Mouse (Mus musculus) neural tube, embryonic 12.5 days (tissue): ENCODE measurements around the gene Itgb3. TPM values are rescaled to one million over a fixed set of nuclear protein-coding genes. Genes with fewer than 3 reads are reported as not detected.

Experiments used
- ATAC-seq: fragments of 200-750 bp; cut with Nextera tagmentation; 2 replicates; pipeline ENCODE4 v1.8.0; 2017; ENCODE audit warnings: low read depth, mild to moderate bottlenecking, moderate TSS enrichment, moderate library complexity; ENCODE audit not compliant: low FRiP score
- H3K27ac ChIP-seq: fragments of 300-500 bp; sonication (generic); 2 replicates; pipeline ENCODE4 v1.5.1; 2016
- H3K27me3 ChIP-seq: fragments of 300-500 bp; sonication (generic); replicated peaks from 2 replicates; pipeline ENCODE4 v1.6.1; 2016; ENCODE audit warnings: mild to moderate bottlenecking
- H3K36me3 ChIP-seq: fragments of 300-500 bp; sonication (generic); 2 replicates; pipeline ENCODE4 v1.6.1; 2016; ENCODE audit warnings: mild to moderate bottlenecking
- H3K4me1 ChIP-seq: fragments of 300-500 bp; sonication (generic); 2 replicates; pipeline ENCODE4 v1.6.1; 2016
- H3K4me2 ChIP-seq: fragments of 300-500 bp; sonication (generic); replicated peaks from 2 replicates; pipeline ENCODE4 v1.6.1; 2016; ENCODE audit warnings: mild to moderate bottlenecking
- H3K4me3 ChIP-seq: fragments of 300-500 bp; sonication (generic); 2 replicates; pipeline ENCODE4 v1.5.1; 2016
- H3K9ac ChIP-seq: fragments of 300-500 bp; sonication (generic); 2 replicates; pipeline ENCODE4 v1.6.1; 2016; ENCODE audit warnings: mild to moderate bottlenecking
- H3K9me3 ChIP-seq: fragments of 300-500 bp; sonication (generic); 2 replicates; pipeline ENCODE4 v1.6.1; 2016; ENCODE audit warnings: mild to moderate bottlenecking
- WGBS: fragments of 180-500 bp; shearing (Covaris S2); methylation state at CpG from one replicate; pipeline ENCODE4 v1.1.7; 2016; 5-methylcytosine and 5-hydroxymethylcytosine counted together
- polyA plus RNA-seq: library from polyadenylated mRNA; unstranded; fragments of >200 nt; fragmentation: Nextera tagmentation; extraction: Ambion mirVana; gene quantifications from 2 replicates; pipeline ENCODE4 v1.2.1, GENCODE M21; 2016

Gene Itgb3
- polyA plus RNA-seq, 1 experiment from 2014 or later, result 3.7 TPM

GRCm38 (mm10) chr11:104585495-104585894 lies 22.3 kb upstream of the Itgb3 start:
- no peaks in the 10 kb centered on the region for H3K4me1 ChIP-seq

GRCm38 (mm10) chr11:104587904-104588303 lies 19.9 kb upstream of the Itgb3 start:
- Histone ChIP-seq H3K36me3 (no peaks in the 10 kb centered on the region), H3K9ac (no peak overlapping the region), H3K27me3 (no peaks in the 10 kb centered on the region), H3K27ac (no peak overlapping the region), H3K9me3 (peaks cover 5% of the 10 kb centered on the region; the same call in 1 of the 2 replicates), H3K4me2 (no peak overlapping the region), H3K4me3 (no peak overlapping the region), H3K4me1 (no peaks in the 10 kb centered on the region)
- no peak for ATAC-seq
- 96% methylated on average over 9 of the region's 9 CpGs for WGBS

More at GRCm38 (mm10) chr11:104585495-104585894, 22.3 kb upstream of the Itgb3 start:
- Histone ChIP-seq H3K36me3 (no peaks in the 10 kb centered on the region), H3K27ac (no peak overlapping the region), H3K9ac (no peak overlapping the region), H3K4me3 (no peak overlapping the region), H3K27me3 (no peaks in the 10 kb centered on the region), H3K9me3 (peaks cover 5% of the 10 kb centered on the region; the same call in 1 of the 2 replicates), H3K4me2 (no peak overlapping the region)
- 81% methylated on average over 5 of the region's 5 CpGs for WGBS
- ATAC-seq, result no peak

GRCm38 (mm10) chr11:104588513-104588912 lies 19.3 kb upstream of the Itgb3 start:
- Histone ChIP-seq H3K27ac (no peak overlapping the region), H3K36me3 (no peaks in the 10 kb centered on the region), H3K4me3 (no peak overlapping the region), H3K9ac (no peak overlapping the region), H3K4me2 (no peak overlapping the region), H3K9me3 (peaks cover 5% of the 10 kb centered on the region; the same call in 1 of the 2 replicates), H3K4me1 (no peaks in the 10 kb centered on the region), H3K27me3 (no peaks in the 10 kb centered on the region)
- ATAC-seq, result no peak
- WGBS, result 84% methylated on average over 2 of the region's 2 CpGs

- no peaks in the 10 kb centered on the region for H3K27me3 ChIP-seq
- no peaks in the 10 kb centered on the region for H3K4me1 ChIP-seq
- no peak for ATAC-seq
- H3K27ac ChIP-seq, result no peak overlapping the region
- H3K4me2 ChIP-seq, result no peak overlapping the region
- WGBS, result 80% methylated on average over 1 of the region's 1 CpGs
- H3K9ac ChIP-seq, result no peak overlapping the region
- no peaks in the 10 kb centered on the region for H3K36me3 ChIP-seq
- H3K9me3 ChIP-seq, result peaks cover 5% of the 10 kb centered on the region; the same call in 1 of the 2 replicates
- no peak overlapping the region for H3K4me3 ChIP-seq
Observed at GRCm38 (mm10) chr11:104589570-104589969, 18.2 kb upstream of the Itgb3 start.

- 5% methylated on average over 8 of the region's 8 CpGs for WGBS
- no peak overlapping the region for H3K4me3 ChIP-seq
- H3K4me2 ChIP-seq, result no peak overlapping the region
- H3K27ac ChIP-seq, result no peak overlapping the region
- no peak overlapping the region for H3K9ac ChIP-seq
- H3K9me3 ChIP-seq, result peaks cover 5% of the 10 kb centered on the region; the same call in 1 of the 2 replicates
- no peaks in the 10 kb centered on the region for H3K27me3 ChIP-seq
- ATAC-seq, result no peak
- H3K4me1 ChIP-seq, result no peaks in the 10 kb centered on the region
- no peaks in the 10 kb centered on the region for H3K36me3 ChIP-seq
Observed at GRCm38 (mm10) chr11:104590148-104590547, 17.7 kb upstream of the Itgb3 start.

GRCm38 (mm10) chr11:104592066-104592835 lies 15.5 kb upstream of the Itgb3 start:
- Histone ChIP-seq H3K4me1 (no peaks in the 10 kb centered on the region), H3K36me3 (no peaks in the 10 kb centered on the region), H3K27ac (no peak overlapping the region), H3K4me2 (no peak overlapping the region), H3K27me3 (no peaks in the 10 kb centered on the region), H3K9ac (no peak overlapping the region), H3K4me3 (no peak overlapping the region), H3K9me3 (peaks cover 5% of the 10 kb centered on the region; the same call in 1 of the 2 replicates)
- no peak for ATAC-seq
- WGBS, result 69% methylated on average over 13 of the region's 13 CpGs

- no peaks in the 10 kb centered on the region for H3K9me3 ChIP-seq
- no peaks in the 10 kb centered on the region for H3K36me3 ChIP-seq
- H3K4me1 ChIP-seq, result no peaks in the 10 kb centered on the region
- WGBS, result 92% methylated on average over 10 of the region's 10 CpGs
- no peak overlapping the region for H3K9ac ChIP-seq
- H3K27ac ChIP-seq, result no peak overlapping the region
- H3K4me2 ChIP-seq, result no peak overlapping the region
- ATAC-seq, result no peak
- H3K27me3 ChIP-seq, result no peaks in the 10 kb centered on the region
- no peak overlapping the region for H3K4me3 ChIP-seq
Observed at GRCm38 (mm10) chr11:104596365-104596764, 11.4 kb upstream of the Itgb3 start.

GRCm38 (mm10) chr11:104599265-104599945 lies 8.4 kb upstream of the Itgb3 start:
- no peak for ATAC-seq
- Histone ChIP-seq H3K9ac (no peak overlapping the region), H3K27me3 (no peaks in the 10 kb centered on the region), H3K27ac (no peak overlapping the region), H3K9me3 (no peaks in the 10 kb centered on the region), H3K4me3 (no peak overlapping the region), H3K4me2 (no peak overlapping the region), H3K36me3 (no peaks in the 10 kb centered on the region), H3K4me1 (no peaks in the 10 kb centered on the region)
- 86% methylated on average over 13 of the region's 13 CpGs for WGBS

GRCm38 (mm10) chr11:104600675-104601074 lies 7.1 kb upstream of the Itgb3 start:
- H3K9me3 ChIP-seq, result no peaks in the 10 kb centered on the region
- no peaks in the 10 kb centered on the region for H3K4me1 ChIP-seq
- no peaks in the 10 kb centered on the region for H3K36me3 ChIP-seq
- no peak overlapping the region for H3K27ac ChIP-seq
- WGBS, result 35% methylated on average over 4 of the region's 4 CpGs
- no peak for ATAC-seq
- H3K4me3 ChIP-seq, result no peak overlapping the region
- H3K9ac ChIP-seq, result no peak overlapping the region
- no peaks in the 10 kb centered on the region for H3K27me3 ChIP-seq
- no peak overlapping the region for H3K4me2 ChIP-seq

- Histone ChIP-seq H3K9me3 (no peaks in the 10 kb centered on the region), H3K4me1 (peaks cover 10% of the 10 kb centered on the region; the same call in 1 of the 2 replicates), H3K4me3 (no peak overlapping the region), H3K9ac (no peak overlapping the region), H3K27ac (no peak overlapping the region), H3K36me3 (no peaks in the 10 kb centered on the region), H3K4me2 (no peak overlapping the region), H3K27me3 (peaks cover 7% of the 10 kb centered on the region; the same call in 1 of the 2 replicates)
- 53% methylated on average over 6 of the region's 6 CpGs for whole genome bisulfite sequencing
- ATAC-seq, result no peak
Observed at GRCm38 (mm10) chr11:104604192-104604591, 3.6 kb upstream of the Itgb3 start.

GRCm38 (mm10) chr11:104608249-104608920 lies 585 bp downstream of the Itgb3 start:
- 1% methylated on average over 23 of the region's 23 CpGs for whole genome bisulfite sequencing
- Histone ChIP-seq H3K4me2 (peak overlapping the region; percentile 96), H3K4me1 (peaks cover 10% of the 10 kb centered on the region; the same call in 1 of the 2 replicates), H3K27ac (no peak overlapping the region), H3K9ac (peak overlapping the region; percentile 48), H3K9me3 (no peaks in the 10 kb centered on the region), H3K36me3 (no peaks in the 10 kb centered on the region), H3K27me3 (peaks cover 18% of the 10 kb centered on the region), H3K4me3 (peak overlapping the region; percentile 47)
- ATAC-seq, result peak; percentile 64
